Mouse (Mus musculus): ENCODE results near the gene Eya2. TPM values are rescaled to one million over a fixed set of nuclear protein-coding genes. Genes with fewer than 3 reads are reported as not detected.
A peak's percentile ranks its signal among the peaks of the same experiment; 100 is the strongest.

The Eya2 gene
- total RNA-seq, 2 experiments from 2014 or later, result 1.3 to 1.9 TPM

DNA sequence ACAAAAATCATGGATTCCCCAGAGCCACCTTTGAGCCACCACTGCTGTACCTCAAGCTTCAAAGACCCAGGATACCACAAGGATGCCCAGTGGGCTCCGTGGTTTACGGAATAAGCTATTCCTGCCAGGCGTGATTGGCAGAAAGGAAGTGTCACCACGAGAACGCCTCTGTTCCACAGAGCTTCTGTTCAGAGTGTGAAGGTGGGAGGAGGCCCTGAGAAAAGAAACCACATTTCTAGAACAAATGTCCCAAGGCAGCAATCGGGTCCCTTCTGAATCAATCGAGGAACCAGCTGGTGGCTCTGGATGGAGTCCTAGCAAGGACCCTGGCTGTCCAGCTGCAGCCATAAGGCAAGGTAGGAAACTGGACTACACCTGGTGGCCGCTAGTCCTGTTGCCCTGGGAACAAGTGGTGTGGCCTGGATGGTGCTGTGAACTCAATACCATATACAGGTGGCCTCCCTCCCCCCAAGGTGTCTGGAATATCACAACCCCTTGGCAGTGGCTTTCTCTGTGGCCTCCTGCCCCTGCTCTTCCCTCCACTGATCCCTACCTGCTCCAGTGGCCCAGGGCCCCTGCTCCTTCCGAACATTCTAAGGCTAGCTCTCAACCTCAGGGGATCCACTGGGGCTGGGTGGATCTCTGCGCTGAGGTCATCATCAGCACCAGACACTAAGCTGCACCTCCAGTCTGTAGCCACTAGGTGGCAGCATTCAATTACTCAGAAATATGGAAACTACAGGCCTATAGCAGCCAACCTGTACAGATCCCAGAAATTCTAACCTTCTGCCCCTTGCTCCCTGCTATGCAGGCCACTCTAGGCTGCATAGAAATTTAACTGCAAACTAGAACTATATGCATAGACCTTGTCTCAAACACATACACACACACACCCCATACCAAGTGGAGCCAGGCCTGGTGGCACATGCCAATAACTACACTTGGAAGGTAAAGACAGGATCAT is 224.4 kb downstream of the Eya2 start:
- DNase-seq, result peak; percentile 76 to 86

- DNase-seq, result no peak
Measured at GRCm38 (mm10) chr2:165820073-165820472, 225.2 kb downstream of the Eya2 start.

DNA sequence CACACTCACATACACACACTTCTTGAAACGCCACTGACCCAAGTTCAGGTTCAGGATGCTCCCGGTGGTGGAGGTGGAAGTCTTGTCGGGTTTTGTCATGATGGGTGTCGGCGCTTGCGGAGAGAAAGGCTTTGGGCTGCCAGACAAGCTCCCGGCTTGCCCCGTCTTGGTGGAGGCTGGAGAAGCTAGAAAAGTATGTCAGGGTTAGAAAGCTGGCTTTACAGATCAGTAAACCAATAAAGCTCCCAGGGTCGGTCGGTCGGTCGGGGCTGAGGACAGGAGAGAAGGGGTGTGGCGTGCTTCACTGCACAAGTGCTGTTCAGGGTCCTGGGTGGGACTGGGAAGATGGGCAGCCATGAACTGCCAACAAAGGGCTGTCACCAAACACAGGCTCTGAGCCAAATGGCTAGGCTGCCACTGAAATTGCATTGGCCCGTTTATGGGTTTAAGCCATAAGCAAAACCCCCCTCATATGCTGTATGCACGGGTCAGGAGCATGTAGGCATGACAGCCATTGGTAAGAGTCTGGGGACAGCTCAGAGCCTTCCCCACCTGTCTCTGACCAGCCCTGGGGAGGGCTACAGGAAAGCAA is 225.8 kb downstream of the Eya2 start:
- DNase-seq, result no peak

Other genes with a start within 250 kb of the Eya2 start
- gene Zfp663, start 226.3 kb upstream of the Eya2 start, total RNA-seq (2021), result not detected
- gene Zfp334, start 206.8 kb upstream of the Eya2 start, total RNA-seq (2021), result 1 to 10 TPM; 2.3 to 2.5 TPM
- not detected for gene Ocstamp, start 194.6 kb upstream of the Eya2 start, total RNA-seq (2021)
- gene Slc13a3, start 121.8 kb upstream of the Eya2 start, total RNA-seq (2021), result under 1 TPM; 0.25 to 0.31 TPM
- gene Trp53rka, start 101.7 kb upstream of the Eya2 start, total RNA-seq (2021), result 10 to 100 TPM; 10.5 to 12.6 TPM
- gene Slc2a10, start 91.2 kb upstream of the Eya2 start, total RNA-seq (2021), result 1 to 10 TPM; 5.7 to 7.0 TPM